Mouse (Mus musculus) thymus, adult 2 months (tissue): ENCODE measurements at regions not wholly inside any gene's neighbourhood (a gene's known extent, or its start where the extent isn't known, plus 50 kb on each side); places are given as distances from the start of the nearest gene placed in this dataset.

ENCODE experiments used
- DNase-seq: peaks from one replicate; pipeline ENCODE4 v3.0.0; 2021
- H3K27ac ChIP-seq: fragments of 200-500 bp; 2 replicates; pipeline ENCODE4 v1.5.1; 2012; ENCODE audit warnings: low read length, control low read depth; ENCODE audit not compliant: control insufficient read depth, insufficient read depth
- H3K27me3 ChIP-seq: fragments of 200-500 bp; 2 replicates; pipeline ENCODE4 v1.6.1; 2012; ENCODE audit warnings: mild to moderate bottlenecking, low read length, moderate library complexity, mixed read lengths; ENCODE audit not compliant: control insufficient read depth, insufficient read depth
- H3K36me3 ChIP-seq: fragments of 200-500 bp; 2 replicates; pipeline ENCODE4 v1.6.1; 2012; ENCODE audit warnings: mild to moderate bottlenecking, low read length, moderate library complexity; ENCODE audit not compliant: control insufficient read depth, insufficient read depth
- H3K4me1 ChIP-seq: fragments of 200-500 bp; replicated peaks from 2 replicates; pipeline ENCODE4 v1.6.1; 2012; ENCODE audit warnings: low read length; ENCODE audit not compliant: control insufficient read depth, insufficient read depth
- H3K4me3 ChIP-seq: fragments of 200-500 bp; 2 replicates; pipeline ENCODE4 v1.5.1; 2012; ENCODE audit warnings: mild to moderate bottlenecking, low read length, control low read depth, moderate library complexity; ENCODE audit not compliant: control insufficient read depth, insufficient read depth
- CTCF ChIP-seq: fragments of 200-500 bp; IDR thresholded peaks from 2 replicates; pipeline ENCODE4 v1.5.1; 2012; ENCODE audit warnings: mild to moderate bottlenecking, control low read depth, low read length, moderate library complexity, borderline replicate concordance; ENCODE audit not compliant: control insufficient read depth, poor library complexity, insufficient read depth; ENCODE audit errors: extremely low read depth
- POLR2A ChIP-seq: fragments of 200-500 bp; IDR thresholded peaks from 2 replicates; pipeline ENCODE4 v1.6.1; 2012; ENCODE audit warnings: mild to moderate bottlenecking, low read length, control low read depth, moderate library complexity; ENCODE audit not compliant: control insufficient read depth, poor library complexity, insufficient read depth; ENCODE audit errors: extremely low read depth
- WGBS: fragments of 180-500 bp; shearing (Covaris S2); methylation state at CpG from one replicate; pipeline ENCODE4 v1.1.7; 2018; 5-methylcytosine and 5-hydroxymethylcytosine counted together

- H3K27ac ChIP-seq: peak overlapping the region; percentile 26; the same call in 1 of the 2 replicates
- H3K4me1 ChIP-seq: peaks cover 18% of the 10 kb centered on the region
- TF ChIP-seq POLR2A (no peak), CTCF (no peak)
- 19% methylated on average over 6 of the region's 6 CpGs for WGBS
- H3K36me3 ChIP-seq: no peaks in the 10 kb centered on the region
- H3K4me3 ChIP-seq: no peak overlapping the region
- DNase-seq: peak; percentile 46
- no peaks in the 10 kb centered on the region for H3K27me3 ChIP-seq
These were observed 282.8 kb upstream of the Zmiz1 start for GRCm38 (mm10) chr14:25176206-25176605.

GRCm38 (mm10) chr14:25180126-25180525, 278.9 kb upstream of the Zmiz1 start:
- no peak for DNase-seq
- Histone ChIP-seq H3K36me3 (no peaks in the 10 kb centered on the region), H3K4me1 (peaks cover 15% of the 10 kb centered on the region), H3K4me3 (no peak overlapping the region), H3K27me3 (no peaks in the 10 kb centered on the region), H3K27ac (no peak overlapping the region)
- WGBS: 90% methylated on average over 9 of the region's 9 CpGs
- no peak for TF ChIP-seq CTCF
- TF ChIP-seq POLR2A: no peak

GRCm38 (mm10) chr14:25181406-25181805, 277.6 kb upstream of the Zmiz1 start:
- no peak for TF ChIP-seq POLR2A
- TF ChIP-seq CTCF: no peak
- H3K27ac ChIP-seq: no peak overlapping the region
- 56% methylated on average over 2 of the region's 2 CpGs for WGBS

GRCm38 (mm10) chr14:25184042-25184441, 274.9 kb upstream of the Zmiz1 start:
- no peak overlapping the region for H3K27ac ChIP-seq

More at GRCm38 (mm10) chr14:25181406-25181805, 277.6 kb upstream of the Zmiz1 start:
- Histone ChIP-seq H3K4me3 (no peak overlapping the region), H3K36me3 (no peaks in the 10 kb centered on the region), H3K27me3 (no peaks in the 10 kb centered on the region), H3K4me1 (peaks cover 12% of the 10 kb centered on the region)
- no peak for DNase-seq

GRCm38 (mm10) chr14:25184875-25185274, 274.1 kb upstream of the Zmiz1 start:
- no peaks in the 10 kb centered on the region for H3K27me3 ChIP-seq
- peaks cover 8% of the 10 kb centered on the region for H3K4me1 ChIP-seq
- no peaks in the 10 kb centered on the region for H3K36me3 ChIP-seq
- 88% methylated on average over 1 of the region's 1 CpGs for WGBS
- H3K27ac ChIP-seq: no peak overlapping the region
- no peak overlapping the region for H3K4me3 ChIP-seq
- no peak for DNase-seq
- TF ChIP-seq POLR2A (no peak), CTCF (no peak)

More at GRCm38 (mm10) chr14:25184042-25184441, 274.9 kb upstream of the Zmiz1 start:
- no peak for TF ChIP-seq POLR2A
- TF ChIP-seq CTCF: no peak
- H3K4me3 ChIP-seq: no peak overlapping the region
- H3K27me3 ChIP-seq: no peaks in the 10 kb centered on the region
- no peak for DNase-seq
- peaks cover 8% of the 10 kb centered on the region for H3K4me1 ChIP-seq
- WGBS: 93% methylated on average over 5 of the region's 5 CpGs
- no peaks in the 10 kb centered on the region for H3K36me3 ChIP-seq

GRCm38 (mm10) chr14:25185556-25185958, 273.4 kb upstream of the Zmiz1 start:
- WGBS: 92% methylated on average over 10 of the region's 10 CpGs
- Histone ChIP-seq H3K36me3 (no peaks in the 10 kb centered on the region), H3K27me3 (no peaks in the 10 kb centered on the region), H3K4me1 (peaks cover 8% of the 10 kb centered on the region), H3K4me3 (no peak overlapping the region), H3K27ac (no peak overlapping the region)
- TF ChIP-seq CTCF (no peak), POLR2A (no peak)
- DNase-seq: no peak
